Mouse (Mus musculus) forebrain, embryonic 11.5 days (tissue): ENCODE results near the gene Nectin2. TPM values are rescaled to one million over a fixed set of nuclear protein-coding genes. Genes with fewer than 3 reads are reported as not detected.
A peak's percentile ranks its signal among the peaks of the same experiment; 100 is the strongest.

Experiments used
- ATAC-seq: fragments of 200-750 bp; cut with Nextera tagmentation; replicated peaks from 2 replicates; pipeline ENCODE4 v1.8.0; 2017; ENCODE audit warnings: moderate TSS enrichment; ENCODE audit not compliant: low FRiP score
- DNase-seq: peaks from one replicate; pipeline ENCODE4 v3.0.0-alpha.2; 2017; ENCODE audit warnings: low spot score
- H3K27ac ChIP-seq: fragments of 300-500 bp; sonication (generic); 2 replicates; pipeline ENCODE4 v1.5.1; 2014; ENCODE audit warnings: low read depth, low read length
- H3K27me3 ChIP-seq: fragments of 300-500 bp; sonication (generic); 2 replicates; pipeline ENCODE4 v1.6.1; 2014; ENCODE audit warnings: mild to moderate bottlenecking, low read length, mixed read lengths; ENCODE audit not compliant: control insufficient read depth, insufficient read depth
- H3K36me3 ChIP-seq: fragments of 300-500 bp; sonication (generic); 2 replicates; pipeline ENCODE4 v1.6.1; 2014; ENCODE audit warnings: mild to moderate bottlenecking, low read length, moderate library complexity, mixed read lengths; ENCODE audit not compliant: control insufficient read depth, insufficient read depth
- H3K4me1 ChIP-seq: fragments of 300-500 bp; sonication (generic); replicated peaks from 2 replicates; pipeline ENCODE4 v1.6.1; 2014; ENCODE audit warnings: low read length, mixed read lengths; ENCODE audit not compliant: control insufficient read depth, insufficient read depth
- H3K4me2 ChIP-seq: fragments of 300-500 bp; sonication (generic); 2 replicates; pipeline ENCODE4 v1.6.1; 2014; ENCODE audit warnings: low read depth, mild to moderate bottlenecking, low read length, moderate library complexity, mixed read lengths; ENCODE audit not compliant: severe bottlenecking
- H3K4me3 ChIP-seq: fragments of 300-500 bp; sonication (generic); 2 replicates; pipeline ENCODE4 v1.5.1; 2014; ENCODE audit warnings: low read depth, low read length
- H3K9ac ChIP-seq: fragments of 300-500 bp; sonication (generic); 2 replicates; pipeline ENCODE4 v1.6.1; 2014; ENCODE audit warnings: low read length
- H3K9me3 ChIP-seq: fragments of 300-500 bp; sonication (generic); 2 replicates; pipeline ENCODE4 v1.6.1; 2016; ENCODE audit warnings: low read length, mixed read lengths; ENCODE audit not compliant: control insufficient read depth
- WGBS: fragments of 180-500 bp; shearing (Covaris S2); extraction: QIAGEN DNeasy Blood & Tissue Kit; methylation state at CpG from one replicate; pipeline ENCODE4 v1.1.7; 2014; 5-methylcytosine and 5-hydroxymethylcytosine counted together
- polyA plus RNA-seq: library from polyadenylated mRNA; unstranded; fragments of >200 nt; fragmentation: Nextera tagmentation; extraction: Ambion mirVana; gene quantifications from 2 replicates; pipeline ENCODE4 v1.2.1, GENCODE M21; 2014

Nectin2 gene
- polyA plus RNA-seq, 1 experiment from 2014 or later, result 56.0 TPM

DNA sequence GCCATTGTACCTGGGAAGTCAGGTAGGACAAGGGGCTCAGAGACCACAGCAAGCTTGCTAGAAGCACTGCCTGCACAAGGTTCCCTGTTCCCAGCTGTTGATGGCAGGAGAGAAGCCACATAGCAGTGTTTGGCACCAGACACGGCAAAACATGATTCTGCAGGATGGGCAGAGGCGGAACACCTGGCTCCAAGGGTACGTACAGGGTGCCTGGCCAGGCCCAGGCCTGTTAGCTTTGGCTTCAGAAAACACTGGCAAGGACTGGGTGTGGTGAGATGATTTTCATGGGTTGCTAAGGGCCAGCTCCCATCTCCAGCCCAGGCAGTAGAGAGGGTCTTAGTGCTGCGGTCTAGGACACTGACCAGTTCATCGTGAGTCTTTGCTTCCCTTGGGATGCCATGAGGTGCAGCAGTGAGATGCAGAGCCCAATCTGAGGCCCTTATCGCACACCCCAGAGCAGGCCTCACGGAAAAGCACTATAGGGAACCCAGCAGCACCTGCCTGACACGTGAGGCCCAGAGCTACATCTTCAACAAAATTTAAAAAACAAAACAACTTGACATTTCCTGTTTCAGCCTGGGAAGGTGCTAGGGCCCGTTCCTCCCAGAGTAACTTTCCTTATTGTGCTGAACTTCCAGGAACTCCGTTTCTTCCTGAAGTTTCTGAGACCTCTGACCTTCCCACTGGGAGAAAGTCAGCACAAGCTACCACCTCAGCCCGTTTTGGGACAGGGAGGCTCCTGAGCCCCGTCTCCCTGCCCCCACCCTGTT, 49.8 kb downstream of the Nectin2 start:
- Histone ChIP-seq H3K9me3 (no peaks in the 10 kb centered on the region; the same call in 1 of the 2 replicates), H3K9ac (no peak overlapping the region), H3K4me3 (no peak overlapping the region), H3K27me3 (no peaks in the 10 kb centered on the region), H3K4me2 (no peak overlapping the region), H3K27ac (no peak overlapping the region), H3K4me1 (peaks cover 7% of the 10 kb centered on the region; the same call in 1 of the 2 replicates), H3K36me3 (no peaks in the 10 kb centered on the region; the same call in 1 of the 2 replicates)
- DNase-seq (no peak), ATAC-seq (no peak)
- WGBS, result 65% methylated on average over 12 of the region's 12 CpGs

DNA sequence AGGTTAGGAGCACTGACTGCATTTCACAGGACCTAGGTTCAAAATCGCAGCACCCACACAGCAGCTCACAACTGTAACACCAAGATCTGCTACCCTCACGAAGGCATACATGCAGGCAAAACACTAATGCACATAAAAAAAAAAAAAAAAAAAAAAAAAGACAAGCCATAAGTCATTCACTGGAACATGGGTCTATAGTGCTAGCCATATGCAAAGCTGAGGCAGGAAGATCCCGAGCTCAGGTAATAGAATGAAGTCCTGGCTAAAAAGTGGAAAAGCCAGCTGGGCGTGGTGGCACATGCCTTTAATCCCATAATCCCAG, 50.5 kb downstream of the Nectin2 start:
- no peak overlapping the region for H3K9ac ChIP-seq
- H3K27me3 ChIP-seq, result no peaks in the 10 kb centered on the region
- no peak for DNase-seq
- no peak for ATAC-seq
- 79% methylated on average over 4 of the region's 4 CpGs for WGBS
- H3K27ac ChIP-seq, result no peak overlapping the region
- H3K36me3 ChIP-seq, result no peaks in the 10 kb centered on the region; the same call in 1 of the 2 replicates
- H3K9me3 ChIP-seq, result no peaks in the 10 kb centered on the region; the same call in 1 of the 2 replicates
- H3K4me2 ChIP-seq, result no peak overlapping the region
- no peak overlapping the region for H3K4me3 ChIP-seq
- H3K4me1 ChIP-seq, result peaks cover 7% of the 10 kb centered on the region; the same call in 1 of the 2 replicates

DNA sequence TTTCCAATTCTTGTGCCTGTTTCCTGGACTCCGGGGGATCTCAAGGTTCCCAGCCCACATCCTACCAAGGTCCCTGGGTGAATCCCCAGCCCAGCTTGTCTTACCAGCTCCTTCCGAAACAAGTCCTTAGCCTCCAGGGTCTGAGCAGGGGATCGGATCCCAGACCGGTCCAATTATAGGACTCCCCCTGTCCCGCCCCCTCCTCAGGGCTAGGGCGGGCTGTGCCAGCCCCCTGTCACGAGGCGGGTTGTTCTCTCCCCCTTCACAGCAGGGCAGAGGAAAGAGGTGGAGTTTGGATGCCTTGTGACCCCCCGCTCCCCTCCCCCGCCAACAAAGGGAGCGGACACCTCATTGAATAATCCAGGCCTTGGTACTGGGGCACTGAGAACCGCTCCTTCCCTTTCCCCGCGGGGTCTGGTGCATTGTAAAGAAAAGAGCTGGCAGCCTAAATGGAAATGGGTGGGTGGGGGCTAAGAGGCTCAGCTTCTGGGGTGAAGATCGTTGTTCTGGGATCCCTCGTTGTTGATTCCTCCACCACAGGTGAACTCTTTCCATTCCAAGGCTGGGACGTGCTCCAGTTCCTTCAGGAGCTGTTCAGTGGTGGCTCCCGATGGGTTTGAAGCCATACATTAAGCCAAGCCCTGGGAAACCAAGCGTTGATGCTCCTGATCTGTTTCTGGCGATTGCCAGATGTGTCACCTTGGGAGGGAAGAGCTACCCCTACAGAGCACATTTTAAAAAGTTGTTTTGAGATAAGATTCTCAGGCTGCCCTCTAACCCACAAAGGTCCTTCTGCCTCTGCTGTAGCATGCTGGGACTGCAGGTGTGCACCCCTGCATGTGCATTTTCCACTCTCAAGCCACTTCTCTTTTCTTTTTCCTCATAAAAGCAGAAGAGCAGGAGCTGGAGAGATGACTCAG, 51.1 kb downstream of the Nectin2 start, which contains the start of gene Apoe:
Gene Apoe (minus strand): TSS at position 282 of the 920 bp plus-strand sequence.
- peaks cover 7% of the 10 kb centered on the region; the same call in 1 of the 2 replicates for H3K4me1 ChIP-seq
- H3K27me3 ChIP-seq, result no peaks in the 10 kb centered on the region
- H3K9me3 ChIP-seq, result no peaks in the 10 kb centered on the region; the same call in 1 of the 2 replicates
- 2% methylated on average over 20 of the region's 20 CpGs for WGBS
- no peak within 1 kb of the TSS for H3K27ac ChIP-seq
- peak within 1 kb of the TSS; percentile 30 for H3K4me3 ChIP-seq
- no peaks in the 10 kb centered on the region; the same call in 1 of the 2 replicates for H3K36me3 ChIP-seq
- DNase-seq, result peak; percentile 77
- peak; percentile 74 for ATAC-seq
- peak within 1 kb of the TSS; percentile 65 for H3K4me2 ChIP-seq
- peak within 1 kb of the TSS; percentile 62 for H3K9ac ChIP-seq

DNA sequence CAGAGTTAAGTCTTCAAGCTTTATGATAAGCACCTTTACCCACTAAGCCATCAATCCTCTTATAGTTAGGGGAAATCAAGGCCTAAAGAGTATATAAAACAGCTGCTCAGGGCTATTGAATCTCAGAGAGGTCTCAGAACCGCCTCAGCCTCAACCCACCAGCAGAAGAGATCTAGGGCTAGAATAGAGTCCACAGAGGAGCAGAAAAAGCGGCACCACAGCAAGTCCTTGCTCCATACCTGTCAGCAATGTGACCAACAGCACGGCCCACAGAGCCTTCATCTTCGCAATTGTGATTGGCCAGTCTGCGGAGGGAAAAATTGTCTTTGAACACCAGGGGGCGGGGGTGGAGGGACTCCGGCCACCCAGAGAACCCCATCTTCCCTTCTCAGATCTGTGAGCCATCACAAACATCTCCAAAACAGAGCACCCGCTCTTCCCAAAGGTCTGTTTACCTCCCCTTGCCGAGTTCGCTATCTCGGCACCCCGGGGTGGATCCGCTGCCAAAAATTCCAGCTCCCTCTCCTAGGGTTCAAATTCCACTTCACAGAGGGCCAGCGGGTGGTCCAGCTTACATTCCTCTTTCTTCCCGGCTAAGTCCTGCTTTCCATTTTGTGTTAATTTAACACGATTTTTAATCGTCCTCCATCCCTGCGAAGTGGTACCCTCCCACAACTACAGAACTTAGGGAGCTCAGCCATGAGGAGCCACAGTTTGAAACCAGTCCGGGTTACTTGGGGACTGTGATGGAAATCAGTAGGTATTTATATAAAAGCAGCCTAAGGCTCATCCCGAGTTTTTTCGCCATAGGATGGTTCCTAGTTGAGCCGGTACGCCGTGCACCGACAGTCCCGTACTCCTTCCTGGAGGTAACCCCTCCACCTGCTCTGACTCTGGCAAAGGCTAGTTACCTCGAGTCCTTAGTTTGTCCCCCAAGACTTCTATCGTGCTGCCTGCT, 52.1 kb downstream of the Nectin2 start:
- peak overlapping the region; percentile 30 for H3K4me3 ChIP-seq
- H3K27me3 ChIP-seq, result no peaks in the 10 kb centered on the region
- H3K9ac ChIP-seq, result peak overlapping the region; percentile 62
- peak; percentile 67 for DNase-seq
- H3K27ac ChIP-seq, result no peak overlapping the region
- H3K36me3 ChIP-seq, result no peaks in the 10 kb centered on the region; the same call in 1 of the 2 replicates
- H3K4me2 ChIP-seq, result peak overlapping the region; percentile 65
- H3K9me3 ChIP-seq, result no peaks in the 10 kb centered on the region; the same call in 1 of the 2 replicates
- ATAC-seq, result no peak
- WGBS, result 3% methylated on average over 28 of the region's 28 CpGs
- peaks cover 7% of the 10 kb centered on the region; the same call in 1 of the 2 replicates for H3K4me1 ChIP-seq

DNA sequence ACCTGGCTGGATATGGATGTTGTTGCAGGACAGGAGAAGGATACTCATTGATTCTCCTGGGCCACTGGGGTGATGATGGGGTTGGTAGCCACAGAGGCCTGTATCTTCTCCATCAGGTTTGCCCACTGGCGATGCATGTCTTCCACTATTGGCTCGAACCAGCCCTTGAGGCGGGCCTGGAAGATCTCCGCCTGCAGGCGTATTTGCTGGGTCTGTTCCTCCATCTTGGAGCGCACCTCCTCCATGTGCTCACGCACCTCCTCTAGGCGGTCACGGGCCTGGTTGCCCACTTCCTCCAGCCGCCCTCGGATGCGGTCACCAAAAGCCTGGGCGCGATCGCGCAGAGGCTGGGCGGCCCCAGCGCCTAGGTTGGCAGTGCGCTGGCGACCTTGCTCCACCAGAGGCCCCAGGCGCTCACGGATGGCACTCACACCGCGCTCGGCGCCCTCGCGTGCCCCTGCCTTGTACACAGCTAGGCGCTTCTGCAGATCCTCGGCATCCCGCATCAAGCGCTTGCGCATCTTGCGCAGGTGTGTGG, 53.9 kb downstream of the Nectin2 start:
- H3K9ac ChIP-seq, result no peak overlapping the region
- H3K36me3 ChIP-seq, result no peaks in the 10 kb centered on the region; the same call in 1 of the 2 replicates
- peaks cover 6% of the 10 kb centered on the region; the same call in 1 of the 2 replicates for H3K4me1 ChIP-seq
- DNase-seq, result no peak
- H3K27ac ChIP-seq, result no peak overlapping the region
- ATAC-seq, result no peak
- H3K4me3 ChIP-seq, result no peak overlapping the region
- no peaks in the 10 kb centered on the region; the same call in 1 of the 2 replicates for H3K9me3 ChIP-seq
- no peaks in the 10 kb centered on the region for H3K27me3 ChIP-seq
- H3K4me2 ChIP-seq, result no peak overlapping the region
- 93% methylated on average over 34 of the region's 34 CpGs for WGBS

- no peak for ATAC-seq
- Histone ChIP-seq H3K27me3 (no peaks in the 10 kb centered on the region), H3K4me2 (no peak overlapping the region), H3K4me3 (no peak overlapping the region), H3K27ac (no peak overlapping the region), H3K9ac (no peak overlapping the region), H3K4me1 (peaks cover 5% of the 10 kb centered on the region; the same call in 1 of the 2 replicates), H3K36me3 (no peaks in the 10 kb centered on the region; the same call in 1 of the 2 replicates), H3K9me3 (no peaks in the 10 kb centered on the region; the same call in 1 of the 2 replicates)
- DNase-seq, result no peak
- WGBS, result 91% methylated on average over 6 of the region's 6 CpGs
Observed at GRCm38 (mm10) chr7:19695881-19696280, 54.4 kb downstream of the Nectin2 start.

GRCm38 (mm10) chr7:19695213-19695594, 55.1 kb downstream of the Nectin2 start:
- no peak overlapping the region for H3K4me3 ChIP-seq
- H3K9me3 ChIP-seq, result no peaks in the 10 kb centered on the region; the same call in 1 of the 2 replicates
- peaks cover 5% of the 10 kb centered on the region; the same call in 1 of the 2 replicates for H3K4me1 ChIP-seq
- no peak overlapping the region for H3K4me2 ChIP-seq
- no peak overlapping the region for H3K9ac ChIP-seq
- WGBS, result 60% methylated on average over 8 of the region's 8 CpGs
- no peak for ATAC-seq
- H3K27ac ChIP-seq, result no peak overlapping the region
- DNase-seq, result no peak
- H3K36me3 ChIP-seq, result no peaks in the 10 kb centered on the region; the same call in 1 of the 2 replicates
- H3K27me3 ChIP-seq, result no peaks in the 10 kb centered on the region
